Mouse (Mus musculus) E14TG2a.4 (cell line): ENCODE measurements around the gene Asic1.

Experiments used
- CTCF ChIP-seq: conservative IDR thresholded peaks from 2 replicates; pipeline ENCODE4 v1.5.1; 2014; ENCODE audit warnings: low read length
- NANOG ChIP-seq: IDR thresholded peaks from 2 replicates; pipeline ENCODE4 v1.6.1; 2014; ENCODE audit warnings: borderline replicate concordance, low read length, mixed read lengths
- POU5F1 ChIP-seq: IDR thresholded peaks from 2 replicates; pipeline ENCODE4 v1.6.1; 2014; ENCODE audit warnings: low read length, borderline replicate concordance

DNA sequence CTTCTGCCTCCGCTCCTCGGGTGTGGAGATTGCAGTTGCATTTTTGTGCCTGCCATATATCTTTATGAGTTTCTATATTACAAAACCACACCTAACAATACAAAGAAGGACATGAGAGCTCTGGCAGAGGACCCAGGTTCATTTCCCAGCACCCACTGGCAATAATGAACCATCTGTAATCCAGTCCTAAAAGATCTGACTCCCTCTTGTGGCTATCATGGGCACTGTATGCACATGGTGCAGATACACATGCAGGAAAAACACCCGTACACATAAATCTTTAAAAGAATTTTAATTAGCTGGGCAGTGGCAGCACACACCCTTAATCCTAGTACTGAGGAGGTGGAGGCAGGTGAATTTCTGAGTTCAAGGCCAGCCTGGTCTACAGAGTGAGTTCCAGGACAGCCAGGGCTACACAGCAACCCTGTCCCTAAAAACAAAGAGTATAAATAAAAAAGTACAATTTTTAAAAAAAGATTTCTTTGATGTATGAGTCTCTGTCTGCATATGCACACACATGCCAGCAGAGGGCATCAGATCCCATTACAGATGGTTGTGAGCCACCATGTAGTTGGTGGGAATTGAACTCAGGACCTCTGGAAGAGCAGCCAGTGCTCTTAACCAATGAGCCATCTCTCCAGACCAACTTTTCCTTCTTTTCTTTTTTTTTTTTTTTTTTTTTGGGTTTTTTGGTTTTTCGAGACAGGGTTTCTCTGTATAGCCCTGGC is 59.1 kb downstream of the Asic1 start:
- peak; percentile 25; the same call in 1 of the 2 replicates for TF ChIP-seq CTCF
- TF ChIP-seq POU5F1 = no peak
- no peak for TF ChIP-seq NANOG
